Mouse (Mus musculus): ENCODE measurements around the gene Gpr3.

DNA sequence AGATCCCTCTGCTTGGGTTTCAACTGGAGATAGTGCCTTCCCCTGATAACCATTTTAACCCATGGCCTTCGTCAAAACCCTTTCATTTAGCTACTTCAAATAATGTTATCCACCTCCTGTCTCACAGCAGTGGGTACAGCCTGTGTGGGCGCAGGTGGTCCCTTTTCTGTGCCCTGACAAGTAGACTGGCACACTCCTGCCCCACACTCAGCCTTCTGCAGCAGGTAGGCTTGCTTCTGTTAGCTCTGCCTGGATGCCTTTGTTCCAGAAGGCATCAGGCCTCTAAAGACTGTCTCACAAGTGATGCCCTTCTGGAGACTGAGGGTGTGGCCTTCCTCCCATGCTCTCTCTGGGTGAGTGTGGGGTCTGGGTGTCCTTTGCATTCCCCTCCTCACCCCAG lies 16.2 kb downstream of the Gpr3 start:
- TF ChIP-seq POLR2A (IDR thresholded peaks at IDR 0.05; ENCODE audit: low read depth, low read length) (no peak), CTCF (IDR thresholded peaks at IDR 0.05; ENCODE audit: extremely low read depth, insufficient read length, insufficient replicate concordance, low read depth, low read length) (no peak)

Data from small intestine, adult 2 months (tissue).